Mouse (Mus musculus) MEL (cell line): ENCODE data around the gene Tex35. TPM values are rescaled to one million over a fixed set of nuclear protein-coding genes. Genes with fewer than 3 reads are reported as not detected.

Experiments
- DNase-seq: peaks from one replicate; pipeline ENCODE4 v3.0.0; 2011; ENCODE audit warnings: low read depth, low spot score
- H3K27ac ChIP-seq: 2 replicates; pipeline ENCODE4 v1.5.1; 2012; ENCODE audit warnings: low read depth, mild to moderate bottlenecking, control low read depth, low read length, moderate library complexity; ENCODE audit not compliant: control insufficient read depth
- H3K27me3 ChIP-seq, 2 experiments: fragments of 150-350 bp in 1 of 2; sonication (generic) in 1 of 2; 2 replicates each; pipeline ENCODE4 v1.6.1; 2012; ENCODE audit warnings: low read length in 2 of 2, mild to moderate bottlenecking in 2 of 2, improper control_type of control experiment in 1 of 2, moderate library complexity in 1 of 2; ENCODE audit not compliant: insufficient read depth in 2 of 2, control insufficient read depth in 1 of 2
- H3K36me3 ChIP-seq, 2 experiments: 2 replicates each; pipeline ENCODE4 v1.6.1; 2012 to 2014; ENCODE audit warnings: low read length in 2 of 2, improper control_type of control experiment in 1 of 2, inconsistent platforms in 1 of 2, mild to moderate bottlenecking in 1 of 2; ENCODE audit not compliant: insufficient read depth in 2 of 2, control insufficient read depth in 1 of 2
- H3K4me1 ChIP-seq, 2 experiments: fragments of 150-350 bp in 1 of 2; sonication (generic) in 1 of 2; 2 replicates each; pipeline ENCODE4 v1.6.1; 2012; ENCODE audit warnings: low read length in 2 of 2, improper control_type of control experiment in 1 of 2, mild to moderate bottlenecking in 1 of 2; ENCODE audit not compliant: insufficient read depth in 2 of 2, control insufficient read depth in 1 of 2
- H3K4me3 ChIP-seq, 2 experiments: fragments of 150-350 bp in 1 of 2; sonication (generic) in 1 of 2; 2 replicates each; pipeline ENCODE4 v1.5.1; 2012; ENCODE audit warnings: low read depth in 2 of 2, low read length in 2 of 2, mild to moderate bottlenecking in 2 of 2, moderate library complexity in 2 of 2, control low read depth in 1 of 2, improper control_type of control experiment in 1 of 2; ENCODE audit not compliant: control insufficient read depth in 1 of 2, insufficient read depth in 1 of 2
- H3K79me2 ChIP-seq: 2 replicates; pipeline ENCODE4 v1.6.1; 2012; ENCODE audit warnings: mild to moderate bottlenecking, low read length, moderate library complexity; ENCODE audit not compliant: control insufficient read depth, poor library complexity, insufficient read depth
- H3K9ac ChIP-seq: 2 replicates; pipeline ENCODE4 v1.6.1; 2012; ENCODE audit warnings: low read depth, mild to moderate bottlenecking, control low read depth, low read length, moderate library complexity; ENCODE audit not compliant: control insufficient read depth, poor library complexity, severe bottlenecking
- H3K9me3 ChIP-seq: fragments of 150-350 bp; sonication (generic); replicated peaks from 2 replicates; pipeline ENCODE4 v1.6.1; 2012; ENCODE audit warnings: mild to moderate bottlenecking, low read length, improper control_type of control experiment, moderate library complexity; ENCODE audit not compliant: insufficient read depth
- CHD1 ChIP-seq: IDR thresholded peaks from 2 replicates; pipeline ENCODE4 v1.6.1; 2012; ENCODE audit warnings: low read depth, mild to moderate bottlenecking, inconsistent platforms, low read length, improper control_type of control experiment
- CTCF ChIP-seq, 3 experiments: IDR thresholded peaks in 2 of 3; conservative IDR thresholded peaks in 1 of 3; 2 replicates each; pipeline ENCODE4 v1.5.1; 2011 to 2012; ENCODE audit warnings: low read length in 3 of 3, low read depth in 2 of 3, mild to moderate bottlenecking in 2 of 3, improper control_type of control experiment in 1 of 3, inconsistent platforms in 1 of 3, mixed read lengths in 1 of 3, moderate library complexity in 1 of 3; ENCODE audit not compliant: control insufficient read depth in 1 of 3, insufficient read depth in 1 of 3, poor library complexity in 1 of 3, severe bottlenecking in 1 of 3
- GABPA ChIP-seq: IDR thresholded peaks from 2 replicates; pipeline ENCODE4 v1.6.1; 2012; ENCODE audit warnings: low read depth, mild to moderate bottlenecking, inconsistent platforms, low read length, improper control_type of control experiment, moderate library complexity
- JUND ChIP-seq: IDR thresholded peaks from 2 replicates; pipeline ENCODE4 v1.6.1; 2011; ENCODE audit warnings: low read depth, mild to moderate bottlenecking, improper control_type of control experiment, low read length
- MAZ ChIP-seq: IDR thresholded peaks from 2 replicates; pipeline ENCODE4 v1.6.1; 2012; ENCODE audit warnings: low read depth, mild to moderate bottlenecking, inconsistent platforms, low read length, improper control_type of control experiment
- MYC ChIP-seq: IDR thresholded peaks from 2 replicates; pipeline ENCODE4 v1.6.1; 2011; ENCODE audit warnings: low read depth, mild to moderate bottlenecking, low read length, improper control_type of control experiment, moderate library complexity
- NELFE ChIP-seq: IDR thresholded peaks from 2 replicates; pipeline ENCODE4 v1.6.1; 2011; ENCODE audit warnings: low read depth, low read length, improper control_type of control experiment
- POLR2AphosphoS2 ChIP-seq: IDR thresholded peaks from 2 replicates; pipeline ENCODE4 v1.6.1; 2011; ENCODE audit warnings: low read length, improper control_type of control experiment
- POLR2AphosphoS5 ChIP-seq: IDR thresholded peaks from 2 replicates; pipeline ENCODE4 v1.6.1; 2012; ENCODE audit warnings: low read depth, borderline replicate concordance, mild to moderate bottlenecking, inconsistent platforms, low read length, moderate library complexity, mixed read lengths
- SMC3 ChIP-seq: IDR thresholded peaks from 2 replicates; pipeline ENCODE4 v1.6.1; 2011; ENCODE audit warnings: low read depth, low read length, improper control_type of control experiment
- TAL1 ChIP-seq: IDR thresholded peaks from 2 replicates; pipeline ENCODE4 v1.6.1; 2012; ENCODE audit warnings: mild to moderate bottlenecking, inconsistent platforms, low read length, moderate library complexity, mixed read lengths
- USF1 ChIP-seq: IDR thresholded peaks from 2 replicates; pipeline ENCODE4 v1.6.1; 2014; ENCODE audit warnings: low read depth, mild to moderate bottlenecking, inconsistent platforms, low read length, improper control_type of control experiment, moderate library complexity
- USF2 ChIP-seq, 2 experiments: IDR thresholded peaks; 2 replicates each; pipeline ENCODE4 v1.6.1; 2011 to 2012; ENCODE audit warnings: improper control_type of control experiment in 2 of 2, low read length in 2 of 2, borderline replicate concordance in 1 of 2, inconsistent platforms in 1 of 2, low read depth in 1 of 2, mild to moderate bottlenecking in 1 of 2; ENCODE audit not compliant: insufficient read depth in 1 of 2
- ZC3H11A ChIP-seq: IDR thresholded peaks from 2 replicates; pipeline ENCODE4 v1.6.1; 2012; ENCODE audit warnings: low read depth, mild to moderate bottlenecking, inconsistent platforms, low read length, improper control_type of control experiment
- polyA plus RNA-seq, 2 experiments: library from polyadenylated mRNA; stranded (reverse) in 1 of 2; unstranded in 1 of 2; fragments of >175 nt in 1 of 2; fragments of >200 nt in 1 of 2; gene quantifications; 2 replicates each; pipeline versions ENCODE4 v1.2.1 to v1.2.4; 2012; ENCODE audit warnings: low replicate concordance in 2 of 2, low read depth in 1 of 2; ENCODE audit not compliant: insufficient read length in 2 of 2, insufficient read depth in 1 of 2, missing spikeins in 1 of 2
- total RNA-seq: library from RNA; depleted of rRNA; stranded (reverse); fragments of 300-350 nt; gene quantifications from 2 replicates; pipeline ENCODE4 v1.2.3, GENCODE M21; 2012

Gene Tex35
- total and polyA plus RNA-seq, 3 experiments = not detected

DNA sequence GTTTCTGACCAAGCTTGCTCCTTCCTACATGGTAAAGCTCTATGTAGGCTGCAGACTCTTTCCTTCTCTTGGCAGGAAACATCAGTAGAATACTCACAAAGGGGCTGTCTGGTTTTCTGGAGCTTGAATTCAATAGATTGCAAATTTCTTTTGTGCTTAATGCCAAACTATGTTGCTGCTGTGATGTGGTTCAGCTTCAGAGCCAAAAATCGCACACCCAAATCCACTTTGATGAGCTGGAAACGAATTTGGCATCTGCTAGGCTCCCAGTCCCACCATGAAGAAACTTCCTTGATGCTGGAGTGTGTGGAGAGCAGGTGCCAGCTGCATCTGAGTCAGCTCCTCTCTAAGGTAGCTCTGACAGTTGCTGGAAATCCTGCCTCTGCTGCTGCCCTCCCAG is 6.0 kb upstream of the Tex35 start:
- Histone ChIP-seq H3K9me3 (no peaks in the 10 kb centered on the region), H3K27me3 (no peaks in the 10 kb centered on the region), H3K9ac (no peak overlapping the region), H3K36me3 (no peaks in the 10 kb centered on the region), H3K4me3 (no peak overlapping the region), H3K79me2 (no peaks in the 10 kb centered on the region), H3K27ac (no peak overlapping the region), H3K4me1 (no peaks in the 10 kb centered on the region)
- DNase-seq = no peak
- no peak for TF ChIP-seq POLR2AphosphoS2
- no peak for TF ChIP-seq SMC3
- no peak for TF ChIP-seq CHD1
- TF ChIP-seq USF1 = no peak
- TF ChIP-seq GABPA = no peak
- TF ChIP-seq MYC = no peak

- Histone ChIP-seq H3K27ac (no peak overlapping the region), H3K9me3 (no peaks in the 10 kb centered on the region), H3K27me3 (no peaks in the 10 kb centered on the region), H3K79me2 (no peaks in the 10 kb centered on the region), H3K4me1 (no peaks in the 10 kb centered on the region), H3K4me3 (no peak overlapping the region), H3K36me3 (no peaks in the 10 kb centered on the region), H3K9ac (no peak overlapping the region)
- TF ChIP-seq CTCF (IDR thresholded peaks at IDR 0.05 in 2 of 3, conservative IDR thresholded peaks at IDR 0.05 in 1 of 3; ENCODE audit: control insufficient read depth in 1 of 3, insufficient read depth in 1 of 3, low read depth in 2 of 3, low read length in 3 of 3, poor library complexity in 1 of 3, severe bottlenecking in 1 of 3) = no peak
- TF ChIP-seq JUND = no peak
- TF ChIP-seq POLR2AphosphoS5 = no peak
- TF ChIP-seq MAZ = no peak
- TF ChIP-seq USF1 = no peak
- no peak for TF ChIP-seq CHD1
- TF ChIP-seq GABPA = no peak
- no peak for TF ChIP-seq USF2 (IDR thresholded peaks at IDR 0.05; ENCODE audit: borderline replicate concordance in 1 of 2, insufficient read depth in 1 of 2, low read depth in 1 of 2, low read length in 2 of 2)
- no peak for TF ChIP-seq ZC3H11A
- TF ChIP-seq NELFE = no peak
- TF ChIP-seq TAL1 = no peak
- no peak for TF ChIP-seq MYC
- no peak for DNase-seq
These were observed 1.9 kb upstream of the Tex35 start for GRCm38 (mm10) chr1:157110287-157110835.
